Mouse (Mus musculus) neural tube, embryonic 13.5 days (tissue): ENCODE results near the gene Ttc12. TPM values are rescaled to one million over a fixed set of nuclear protein-coding genes. Genes with fewer than 3 reads are reported as not detected.

Source experiments
- ATAC-seq: fragments of 200-750 bp; cut with Nextera tagmentation; 2 replicates; pipeline ENCODE4 v1.8.0; 2017; ENCODE audit warnings: low read depth, mild to moderate bottlenecking, moderate TSS enrichment, moderate library complexity
- H3K27ac ChIP-seq: fragments of 300-500 bp; sonication (generic); replicated peaks from 2 replicates; pipeline ENCODE4 v1.5.1; 2015; ENCODE audit warnings: moderate library complexity, mild to moderate bottlenecking, inconsistent platforms
- H3K27me3 ChIP-seq: fragments of 300-500 bp; sonication (generic); 2 replicates; pipeline ENCODE4 v1.6.1; 2015; ENCODE audit warnings: mild to moderate bottlenecking, inconsistent platforms
- H3K36me3 ChIP-seq: fragments of 300-500 bp; sonication (generic); 2 replicates; pipeline ENCODE4 v1.6.1; 2015; ENCODE audit warnings: mild to moderate bottlenecking, inconsistent platforms
- H3K4me1 ChIP-seq: fragments of 300-500 bp; sonication (generic); replicated peaks from 2 replicates; pipeline ENCODE4 v1.6.1; 2015; ENCODE audit warnings: inconsistent platforms
- H3K4me2 ChIP-seq: fragments of 300-500 bp; sonication (generic); 2 replicates; pipeline ENCODE4 v1.6.1; 2015; ENCODE audit warnings: inconsistent platforms, mild to moderate bottlenecking, moderate library complexity
- H3K4me3 ChIP-seq: fragments of 300-500 bp; sonication (generic); 2 replicates; pipeline ENCODE4 v1.5.1; 2015; ENCODE audit warnings: mild to moderate bottlenecking, inconsistent platforms
- H3K9ac ChIP-seq: fragments of 300-500 bp; sonication (generic); 2 replicates; pipeline ENCODE4 v1.6.1; 2015; ENCODE audit warnings: moderate library complexity, mild to moderate bottlenecking, inconsistent platforms
- H3K9me3 ChIP-seq: fragments of 300-500 bp; sonication (generic); 2 replicates; pipeline ENCODE4 v1.6.1; 2016; ENCODE audit warnings: inconsistent platforms
- WGBS: fragments of 180-500 bp; shearing (Covaris S2); methylation state at CpG from one replicate; pipeline ENCODE4 v1.1.7; 2015; 5-methylcytosine and 5-hydroxymethylcytosine counted together
- polyA plus RNA-seq: library from polyadenylated mRNA; unstranded; fragments of >200 nt; fragmentation: Nextera tagmentation; extraction: Ambion mirVana; gene quantifications from 2 replicates; pipeline ENCODE4 v1.2.1, GENCODE M21; 2015

Ttc12 gene
- polyA plus RNA-seq, 1 experiment from 2014 or later = 1.5 TPM

DNA sequence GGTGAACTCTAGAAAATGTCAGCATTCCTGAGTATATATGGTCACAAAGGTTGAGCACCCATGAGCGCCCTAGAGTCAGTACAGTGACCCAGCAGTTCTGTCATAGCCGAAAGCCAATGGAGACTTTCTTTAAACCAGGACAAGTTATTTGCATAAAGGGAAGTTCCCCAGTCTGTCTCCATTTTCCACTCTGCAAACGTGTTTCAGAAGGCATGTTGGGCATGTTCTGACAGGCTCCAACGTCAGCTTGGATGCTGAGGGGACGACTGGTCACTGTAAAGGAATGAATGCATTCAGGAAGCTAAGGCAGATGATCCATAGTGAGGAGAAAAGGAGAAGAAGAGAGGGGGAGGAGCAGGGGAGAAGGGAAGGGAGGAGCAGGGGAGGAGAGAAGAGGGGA lies 58.5 kb downstream of the Ttc12 start:
- no peak for ATAC-seq
- Histone ChIP-seq H3K4me1 (peaks cover 9% of the 10 kb centered on the region; the same call in 1 of the 2 replicates), H3K4me2 (no peak overlapping the region), H3K9me3 (no peaks in the 10 kb centered on the region), H3K4me3 (no peak overlapping the region), H3K27me3 (no peaks in the 10 kb centered on the region), H3K36me3 (no peaks in the 10 kb centered on the region), H3K9ac (no peak overlapping the region), H3K27ac (no peak overlapping the region)
- 73% methylated on average over 5 of the region's 5 CpGs for WGBS

DNA sequence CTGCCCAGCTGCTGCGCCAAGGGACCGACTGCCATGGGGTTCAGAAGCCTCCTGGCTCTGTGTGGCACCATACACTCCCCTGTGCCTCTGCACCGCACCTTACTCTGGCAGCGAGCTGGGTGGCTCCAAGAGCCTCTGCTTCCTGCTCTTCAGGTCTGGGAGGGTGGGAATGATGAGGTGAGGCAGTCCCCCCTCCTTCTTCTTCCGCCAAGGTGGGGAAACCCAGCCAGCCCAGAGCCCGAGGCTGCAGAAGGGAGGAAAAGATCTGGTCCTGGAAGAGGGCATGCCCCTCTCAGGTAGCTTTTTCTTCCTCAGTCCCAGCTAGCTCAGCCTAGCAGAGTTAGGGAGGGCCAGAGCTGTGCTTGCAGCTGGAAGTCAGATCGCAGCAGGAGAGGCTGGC lies 59.1 kb downstream of the Ttc12 start, which contains the start of gene Ankk1:
Ankk1 (minus strand) TSS at position 101 of the 400 bp plus-strand sequence.
- Histone ChIP-seq H3K27ac (no peak within 1 kb of the TSS), H3K9me3 (no peaks in the 10 kb centered on the region), H3K4me3 (no peak within 1 kb of the TSS), H3K4me2 (no peak within 1 kb of the TSS), H3K9ac (no peak within 1 kb of the TSS), H3K4me1 (peaks cover 9% of the 10 kb centered on the region; the same call in 1 of the 2 replicates), H3K36me3 (no peaks in the 10 kb centered on the region), H3K27me3 (no peaks in the 10 kb centered on the region)
- WGBS = 91% methylated on average over 7 of the region's 7 CpGs
- no peak for ATAC-seq

DNA sequence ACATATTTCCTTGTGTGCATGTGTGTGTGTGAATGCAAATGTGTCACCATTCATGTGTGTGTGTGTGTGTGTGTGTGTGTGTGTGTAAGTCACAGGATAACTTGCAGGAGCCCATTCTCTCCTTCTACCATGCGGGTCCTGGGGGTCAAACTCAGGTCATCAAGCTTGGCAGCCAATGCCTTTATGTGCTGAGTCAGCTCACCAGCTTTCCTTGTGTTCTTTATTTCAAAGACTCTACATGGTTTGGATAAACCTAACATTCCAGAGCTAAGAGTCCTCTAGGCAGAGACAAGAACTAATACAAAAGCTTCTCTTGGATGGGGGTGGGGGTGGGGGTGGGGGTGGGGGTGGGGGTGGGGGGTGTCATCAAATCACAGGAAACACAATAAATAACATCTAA lies 60.4 kb downstream of the Ttc12 start:
- no peak for ATAC-seq
- no peaks in the 10 kb centered on the region for H3K27me3 ChIP-seq
- WGBS = 17% methylated on average over 1 of the region's 1 CpGs

DNA sequence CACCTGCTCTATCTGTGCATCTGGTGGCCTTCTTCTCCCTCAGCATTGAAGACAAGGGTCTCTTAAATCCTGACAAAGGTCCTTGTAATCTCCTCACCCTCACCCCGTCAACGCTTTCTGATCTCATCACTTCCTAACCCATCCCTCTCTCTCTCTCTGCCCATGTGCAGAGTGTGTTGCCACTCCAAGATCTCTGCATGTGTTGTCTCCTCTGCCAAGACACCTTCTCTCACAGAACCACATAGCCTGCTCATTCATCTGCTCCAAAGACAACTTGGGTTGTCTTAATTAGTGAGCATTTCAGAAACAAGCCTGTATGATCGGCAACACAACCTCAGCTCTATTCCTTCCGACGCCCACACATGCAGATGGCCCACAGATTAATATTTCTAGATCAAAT lies 62.2 kb downstream of the Ttc12 start:
- Histone ChIP-seq H3K36me3 (no peaks in the 10 kb centered on the region), H3K27ac (no peak overlapping the region), H3K9ac (no peak overlapping the region), H3K27me3 (no peaks in the 10 kb centered on the region), H3K4me1 (peaks cover 3% of the 10 kb centered on the region; the same call in 1 of the 2 replicates), H3K4me2 (no peak overlapping the region), H3K9me3 (no peaks in the 10 kb centered on the region), H3K4me3 (no peak overlapping the region)
- WGBS = 96% methylated on average over 5 of the region's 5 CpGs
- ATAC-seq = no peak

More for the DNA sequence above, 60.4 kb downstream of the Ttc12 start:
- H3K4me3 ChIP-seq = no peak overlapping the region
- no peak overlapping the region for H3K27ac ChIP-seq
- H3K9me3 ChIP-seq = no peaks in the 10 kb centered on the region
- H3K36me3 ChIP-seq = no peaks in the 10 kb centered on the region
- H3K9ac ChIP-seq = no peak overlapping the region
- H3K4me1 ChIP-seq = peaks cover 9% of the 10 kb centered on the region; the same call in 1 of the 2 replicates
- no peak overlapping the region for H3K4me2 ChIP-seq

DNA sequence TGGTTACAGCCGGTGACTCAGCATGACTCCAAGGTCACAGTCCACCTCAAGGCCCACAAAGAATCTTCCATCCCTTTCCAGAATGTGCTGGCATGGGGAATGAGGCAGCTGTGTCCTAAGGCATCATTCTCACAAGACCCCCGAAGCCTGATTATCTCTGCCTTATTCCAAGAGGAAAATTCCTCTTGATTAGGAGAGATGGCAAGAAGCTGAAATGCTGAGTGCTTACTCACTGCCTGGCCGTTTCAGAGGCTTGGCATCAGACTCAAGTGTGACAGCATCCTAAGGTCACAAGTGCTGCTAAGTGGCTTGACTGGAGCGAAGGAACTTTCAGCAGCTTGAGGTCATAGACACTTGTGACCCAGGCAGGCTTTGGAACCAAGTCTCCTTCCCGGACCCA lies 75.4 kb downstream of the Ttc12 start:
- ATAC-seq = no peak
- Histone ChIP-seq H3K9me3 (no peaks in the 10 kb centered on the region), H3K27ac (no peak overlapping the region), H3K27me3 (no peaks in the 10 kb centered on the region), H3K4me2 (no peak overlapping the region), H3K9ac (no peak overlapping the region), H3K4me1 (no peaks in the 10 kb centered on the region), H3K36me3 (no peaks in the 10 kb centered on the region), H3K4me3 (no peak overlapping the region)
- 85% methylated on average over 5 of the region's 5 CpGs for WGBS

DNA sequence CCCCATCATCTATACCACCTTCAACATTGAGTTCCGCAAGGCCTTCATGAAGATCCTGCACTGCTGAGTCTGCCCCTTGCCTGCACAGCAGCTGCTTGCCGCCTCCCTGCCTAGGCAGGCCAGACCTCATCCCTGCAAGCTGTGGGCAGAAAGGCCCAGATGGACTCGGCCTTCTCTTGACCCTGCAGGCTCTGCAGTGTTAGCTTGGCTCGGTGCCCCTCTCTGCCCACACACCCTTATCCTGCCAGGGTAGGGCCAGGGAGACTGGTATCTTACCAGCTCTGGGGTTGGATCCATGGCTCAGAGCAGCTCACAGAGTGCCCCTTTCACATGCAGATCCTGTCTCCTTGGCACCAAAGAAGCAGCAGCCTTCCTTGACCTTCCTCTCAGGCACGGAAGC lies 79.0 kb downstream of the Ttc12 start:
- no peak overlapping the region for H3K27ac ChIP-seq
- H3K27me3 ChIP-seq = no peaks in the 10 kb centered on the region
- H3K4me1 ChIP-seq = no peaks in the 10 kb centered on the region
- no peaks in the 10 kb centered on the region for H3K36me3 ChIP-seq
- no peak overlapping the region for H3K4me2 ChIP-seq
- ATAC-seq = no peak
- H3K9me3 ChIP-seq = no peaks in the 10 kb centered on the region
- WGBS = 97% methylated on average over 5 of the region's 5 CpGs
- H3K9ac ChIP-seq = no peak overlapping the region
- H3K4me3 ChIP-seq = no peak overlapping the region

DNA sequence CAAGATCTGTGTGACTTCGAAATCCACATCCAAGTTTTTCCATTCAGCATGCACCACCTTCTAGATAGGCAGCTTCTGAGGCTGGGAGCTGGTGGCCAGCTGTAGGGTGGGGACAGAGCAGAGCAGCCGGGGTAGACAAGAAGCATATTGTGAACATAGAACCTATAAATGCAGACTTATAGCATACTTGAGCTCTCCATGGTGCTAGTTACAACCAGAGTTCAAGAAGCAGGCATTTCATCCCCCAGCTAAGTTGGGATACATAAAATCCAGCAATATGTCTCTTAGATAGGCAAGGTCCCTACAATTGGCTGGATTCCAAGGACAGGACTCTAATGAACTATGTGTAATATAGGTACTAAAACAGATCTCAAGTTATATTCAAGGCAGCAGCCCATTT lies 82.3 kb downstream of the Ttc12 start:
- Histone ChIP-seq H3K4me2 (no peak overlapping the region), H3K27ac (no peak overlapping the region), H3K4me3 (no peak overlapping the region), H3K9ac (no peak overlapping the region), H3K4me1 (no peaks in the 10 kb centered on the region), H3K27me3 (no peaks in the 10 kb centered on the region), H3K9me3 (no peaks in the 10 kb centered on the region), H3K36me3 (no peaks in the 10 kb centered on the region)
- WGBS = 81% methylated on average over 2 of the region's 2 CpGs
- no peak for ATAC-seq

DNA sequence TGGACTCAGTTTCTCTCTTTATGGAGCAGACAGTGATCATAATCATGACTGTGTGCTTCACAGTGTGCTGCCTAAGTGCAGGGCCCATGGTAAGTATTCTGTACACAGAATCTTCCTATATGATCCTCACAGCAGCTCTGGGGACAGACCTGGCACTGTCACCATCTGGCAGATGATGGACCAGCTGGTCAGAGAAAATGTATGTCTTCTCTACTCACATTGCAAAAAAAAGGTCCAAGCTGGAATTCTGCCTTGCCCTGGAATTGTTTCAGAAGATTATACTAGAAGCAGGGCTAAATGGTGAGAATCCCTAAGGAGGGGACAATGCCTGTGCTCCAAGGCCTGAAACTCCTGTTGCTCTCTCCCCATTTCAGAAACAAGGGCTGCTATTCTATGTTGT lies 90.0 kb downstream of the Ttc12 start:
- H3K9me3 ChIP-seq = no peaks in the 10 kb centered on the region
- no peaks in the 10 kb centered on the region for H3K4me1 ChIP-seq
- ATAC-seq = no peak
- H3K4me2 ChIP-seq = no peak overlapping the region
- no peak overlapping the region for H3K9ac ChIP-seq
- no peaks in the 10 kb centered on the region for H3K36me3 ChIP-seq
- H3K27ac ChIP-seq = no peak overlapping the region
- H3K27me3 ChIP-seq = no peaks in the 10 kb centered on the region
- no peak overlapping the region for H3K4me3 ChIP-seq

DNA sequence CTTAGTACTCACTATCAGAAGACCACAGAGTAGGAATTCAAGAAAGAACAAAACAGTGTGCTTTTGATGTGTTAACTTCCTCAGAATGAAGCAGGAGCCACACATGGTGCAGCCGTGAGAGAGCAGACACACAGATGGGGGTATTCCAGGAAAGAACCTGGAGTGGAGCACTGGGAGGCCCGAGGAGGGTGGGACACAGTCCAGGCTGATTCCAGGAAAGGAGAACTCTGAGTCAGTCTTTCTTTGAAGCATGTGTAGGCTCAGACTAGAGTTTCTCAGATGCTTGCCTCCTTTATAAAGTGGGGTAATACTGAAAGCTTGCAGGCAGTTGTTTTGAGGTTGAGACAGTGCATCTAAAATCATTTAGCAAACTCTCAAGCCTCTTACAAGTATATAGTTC lies 93.8 kb downstream of the Ttc12 start:
- Histone ChIP-seq H3K9me3 (no peaks in the 10 kb centered on the region), H3K9ac (no peak overlapping the region), H3K27ac (no peak overlapping the region), H3K27me3 (no peaks in the 10 kb centered on the region), H3K36me3 (no peaks in the 10 kb centered on the region), H3K4me1 (no peaks in the 10 kb centered on the region), H3K4me2 (no peak overlapping the region), H3K4me3 (no peak overlapping the region)
- 63% methylated on average over 2 of the region's 2 CpGs for whole genome bisulfite sequencing
- ATAC-seq = no peak

Other genes with a start within 250 kb of the Ttc12 start
- not detected in 2 replicates for gene Gm4894, start 235.7 kb downstream of the Ttc12 start, polyA plus RNA-seq
- 3.0 and 3.3 TPM in 2 replicates for gene Drd2, start 145.6 kb downstream of the Ttc12 start, polyA plus RNA-seq
- not detected in 2 replicates for gene Ankk1, start 59.2 kb downstream of the Ttc12 start, polyA plus RNA-seq